Mouse (Mus musculus) lung, adult 2 months (tissue): ENCODE data around the gene Trim44.

Experiments used
- CTCF ChIP-seq: fragments of 200-500 bp; IDR thresholded peaks from 2 replicates; pipeline ENCODE4 v1.5.1; 2011; ENCODE audit warnings: mild to moderate bottlenecking, low read length, control low read depth; ENCODE audit not compliant: insufficient read depth
- POLR2A ChIP-seq: fragments of 200-500 bp; IDR thresholded peaks from 2 replicates; pipeline ENCODE4 v1.6.1; 2011; ENCODE audit warnings: low read depth, mild to moderate bottlenecking, control low read depth, low read length, borderline replicate concordance; ENCODE audit errors: extremely low read depth

GRCm38 (mm10) chr2:102403982-102404381, 3.6 kb downstream of the Trim44 start:
- no peak for TF ChIP-seq CTCF
- TF ChIP-seq POLR2A: no peak
